Mouse (Mus musculus) liver, postnatal 0 days (tissue): ENCODE data around the gene Higd1b. TPM values are rescaled to one million over a fixed set of nuclear protein-coding genes. Genes with fewer than 3 reads are reported as not detected.

Source experiments
- ATAC-seq: fragments of 200-750 bp; cut with Nextera tagmentation; 2 replicates; pipeline ENCODE4 v1.8.0; 2017; ENCODE audit warnings: mild to moderate bottlenecking, moderate library complexity
- DNase-seq: peaks from one replicate; pipeline ENCODE4 v3.0.0-alpha.2; 2016
- H3K27ac ChIP-seq: fragments of 300-500 bp; sonication (generic); 2 replicates; pipeline ENCODE4 v1.5.1; 2014; ENCODE audit warnings: antibody characterized with exemption, moderate library complexity, mild to moderate bottlenecking, low read depth
- H3K27me3 ChIP-seq: fragments of 300-500 bp; sonication (generic); 2 replicates; pipeline ENCODE4 v1.6.1; 2014; ENCODE audit warnings: low read length, control low read depth, mixed read lengths; ENCODE audit not compliant: insufficient read depth
- H3K36me3 ChIP-seq: fragments of 300-500 bp; sonication (generic); replicated peaks from 2 replicates; pipeline ENCODE4 v1.6.1; 2014; ENCODE audit warnings: mild to moderate bottlenecking, control low read depth, low read length, moderate library complexity, mixed read lengths; ENCODE audit not compliant: insufficient read depth
- H3K4me1 ChIP-seq: fragments of 300-500 bp; sonication (generic); 2 replicates; pipeline ENCODE4 v1.6.1; 2014; ENCODE audit warnings: antibody characterized with exemption, mild to moderate bottlenecking, control low read depth; ENCODE audit not compliant: insufficient read depth
- H3K4me2 ChIP-seq: fragments of 300-500 bp; sonication (generic); 2 replicates; pipeline ENCODE4 v1.6.1; 2014; ENCODE audit warnings: low read depth, mild to moderate bottlenecking, low read length, moderate library complexity, mixed read lengths
- H3K4me3 ChIP-seq: fragments of 300-500 bp; sonication (generic); 2 replicates; pipeline ENCODE4 v1.5.1; 2014; ENCODE audit warnings: low read depth, low read length
- H3K9ac ChIP-seq: fragments of 300-500 bp; sonication (generic); replicated peaks from 2 replicates; pipeline ENCODE4 v1.6.1; 2014; ENCODE audit warnings: mild to moderate bottlenecking, moderate library complexity
- H3K9me3 ChIP-seq: fragments of 300-500 bp; sonication (generic); 2 replicates; pipeline ENCODE4 v1.6.1; 2016; ENCODE audit warnings: mild to moderate bottlenecking, control low read depth, low read length, mixed read lengths
- CTCF ChIP-seq: sonication (generic); IDR thresholded peaks from 2 replicates; pipeline ENCODE4 v1.5.1; 2016; ENCODE audit warnings: antibody characterized with exemption, low read depth
- EP300 ChIP-seq: IDR thresholded peaks from 2 replicates; pipeline ENCODE4 v1.6.1; 2016; ENCODE audit warnings: antibody characterized with exemption, low read depth, mild to moderate bottlenecking
- WGBS: fragments of 180-500 bp; shearing (Covaris S2); extraction: QIAGEN DNeasy Blood & Tissue Kit; methylation state at CpG from one replicate; pipeline ENCODE4 v1.1.7; 2014; ENCODE audit not compliant: insufficient replicate concordance; 5-methylcytosine and 5-hydroxymethylcytosine counted together
- polyA plus RNA-seq: library from polyadenylated mRNA; unstranded; fragments of >200 nt; fragmentation: Nextera tagmentation; extraction: Ambion mirVana; gene quantifications from 2 replicates; pipeline ENCODE4 v1.2.1, GENCODE M21; 2015

The Higd1b gene
- polyA plus RNA-seq, 1 experiment from 2014 or later = not detected

DNA sequence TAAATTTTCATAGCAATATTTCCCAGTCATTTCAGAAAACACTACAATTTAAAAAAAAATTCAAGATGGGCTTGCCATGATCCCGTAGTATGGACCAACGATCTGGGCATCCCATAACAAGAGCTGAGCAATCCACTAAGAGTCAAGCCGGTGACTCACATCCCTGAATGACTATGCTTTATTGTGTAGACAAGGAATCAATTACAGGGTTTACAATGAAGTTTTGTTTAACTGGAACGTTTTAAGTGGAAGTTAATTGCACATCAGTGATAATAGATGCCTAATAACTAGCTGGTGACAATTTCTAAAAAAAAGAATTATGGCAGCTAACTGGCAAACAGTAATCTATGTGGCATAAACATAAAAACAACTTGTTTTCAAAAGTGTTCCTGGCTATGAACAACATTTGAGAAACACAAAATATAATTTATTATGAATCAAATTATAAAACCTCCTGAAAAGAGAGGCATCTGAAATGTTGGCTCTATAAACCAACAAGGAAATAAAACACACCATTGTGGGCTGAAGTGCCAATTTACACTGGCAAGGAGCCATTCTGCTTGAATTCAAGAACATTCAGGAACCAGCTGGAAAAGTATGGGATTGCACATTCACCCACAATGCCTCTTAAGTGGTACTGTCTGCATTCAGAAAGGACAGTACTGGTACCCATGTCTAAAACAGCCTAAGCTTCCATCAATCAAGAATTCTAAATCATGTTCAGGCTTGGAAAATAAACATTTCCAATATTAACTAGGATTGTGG is 24.7 kb upstream of the Higd1b start:
- no peaks in the 10 kb centered on the region for H3K36me3 ChIP-seq
- H3K27me3 ChIP-seq = peaks cover 3% of the 10 kb centered on the region; the same call in 1 of the 2 replicates
- TF ChIP-seq CTCF = no peak
- TF ChIP-seq EP300 = no peak
- DNase-seq (no peak), ATAC-seq (no peak)
- 57% methylated on average over 4 of the region's 4 CpGs for WGBS
- H3K4me2 ChIP-seq = no peak overlapping the region
- no peaks in the 10 kb centered on the region for H3K9me3 ChIP-seq
- no peak overlapping the region for H3K27ac ChIP-seq
- no peak overlapping the region for H3K9ac ChIP-seq
- no peak overlapping the region for H3K4me3 ChIP-seq
- H3K4me1 ChIP-seq = no peaks in the 10 kb centered on the region

DNA sequence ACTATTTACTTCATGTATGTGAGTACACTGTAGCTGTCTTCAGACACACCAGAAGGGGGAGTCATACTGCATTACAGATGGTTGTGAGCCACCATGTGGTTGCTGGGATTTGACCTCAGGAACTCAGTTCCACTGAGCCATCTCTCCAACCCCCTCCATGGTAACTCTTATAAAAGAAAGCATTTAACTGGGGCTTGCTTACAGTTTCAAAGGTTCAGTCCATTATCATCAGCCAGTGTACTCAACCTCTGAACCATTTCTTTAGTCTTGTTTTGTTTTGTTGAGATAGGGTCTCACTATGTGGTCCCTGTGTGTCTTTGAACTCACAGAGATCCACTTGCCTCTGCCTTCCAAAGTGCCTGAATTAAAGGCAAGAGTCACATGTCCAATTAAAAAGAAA is 20.8 kb upstream of the Higd1b start:
- no peak overlapping the region for H3K9ac ChIP-seq
- DNase-seq = no peak
- H3K4me1 ChIP-seq = peaks cover 7% of the 10 kb centered on the region
- TF ChIP-seq CTCF (no peak), EP300 (no peak)
- no peaks in the 10 kb centered on the region for H3K36me3 ChIP-seq
- H3K9me3 ChIP-seq = no peaks in the 10 kb centered on the region
- H3K27me3 ChIP-seq = peaks cover 39% of the 10 kb centered on the region
- no peak for ATAC-seq
- no peak overlapping the region for H3K4me2 ChIP-seq
- H3K4me3 ChIP-seq = no peak overlapping the region
- no peak overlapping the region for H3K27ac ChIP-seq

DNA sequence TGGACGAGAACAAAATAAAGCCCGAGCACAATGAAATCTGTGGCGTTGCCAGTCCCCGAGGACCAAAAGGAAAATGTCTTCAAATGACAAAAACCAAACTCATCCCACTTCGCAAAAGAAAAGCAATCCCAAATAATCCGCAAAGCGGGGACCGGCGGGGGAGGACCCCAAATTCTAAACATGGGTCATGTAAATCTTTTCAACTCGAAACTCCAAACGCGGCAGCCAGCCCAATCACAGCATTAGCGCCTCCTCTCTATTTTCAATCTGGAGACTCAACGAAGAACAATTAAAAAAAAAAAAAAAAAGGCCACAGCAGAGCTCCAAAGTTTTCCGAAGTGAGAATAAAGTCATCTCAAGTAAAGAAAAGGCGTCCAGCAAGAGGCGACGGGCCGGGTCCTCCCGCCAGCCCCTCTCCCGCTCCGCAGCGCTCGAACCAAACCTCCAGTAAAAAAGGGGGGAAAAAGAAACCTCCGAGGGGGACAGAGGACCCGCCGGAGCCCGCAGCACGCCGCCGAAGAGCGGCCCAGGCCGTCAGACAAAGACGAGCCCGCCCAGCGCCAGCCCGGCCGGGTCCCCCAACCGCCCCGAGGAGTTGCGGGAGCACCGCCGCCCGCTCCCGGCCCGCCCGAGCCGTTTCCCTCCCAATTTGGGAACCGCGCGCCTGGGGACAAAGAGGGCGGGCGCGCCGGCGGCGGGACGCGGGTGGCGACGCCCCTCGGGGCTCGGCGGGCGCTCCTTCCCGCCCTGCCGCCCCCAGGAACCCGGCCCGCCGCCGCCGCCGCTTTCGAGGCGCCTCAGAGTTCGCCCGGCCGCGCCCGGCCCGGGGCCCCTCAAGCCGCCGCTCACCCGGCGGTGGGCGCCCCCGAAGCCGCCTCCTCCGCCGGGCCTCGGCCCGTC is 17.3 kb upstream of the Higd1b start:
- ATAC-seq (no peak), DNase-seq (peak; percentile 24)
- H3K9ac ChIP-seq = peak overlapping the region; percentile 31
- H3K27me3 ChIP-seq = peaks cover 61% of the 10 kb centered on the region
- H3K4me2 ChIP-seq = peak overlapping the region; percentile 70
- 0 out of 2 replicates have a peak overlapping the region, but pooled peaks have one; percentile 31 for H3K27ac ChIP-seq
- TF ChIP-seq EP300 (no peak), CTCF (no peak)
- peak overlapping the region; percentile 49 for H3K4me3 ChIP-seq
- H3K36me3 ChIP-seq = no peaks in the 10 kb centered on the region
- peaks cover 7% of the 10 kb centered on the region for H3K4me1 ChIP-seq
- WGBS = under 1% methylated on average over 40 of the region's 92 CpGs
- no peaks in the 10 kb centered on the region for H3K9me3 ChIP-seq

DNA sequence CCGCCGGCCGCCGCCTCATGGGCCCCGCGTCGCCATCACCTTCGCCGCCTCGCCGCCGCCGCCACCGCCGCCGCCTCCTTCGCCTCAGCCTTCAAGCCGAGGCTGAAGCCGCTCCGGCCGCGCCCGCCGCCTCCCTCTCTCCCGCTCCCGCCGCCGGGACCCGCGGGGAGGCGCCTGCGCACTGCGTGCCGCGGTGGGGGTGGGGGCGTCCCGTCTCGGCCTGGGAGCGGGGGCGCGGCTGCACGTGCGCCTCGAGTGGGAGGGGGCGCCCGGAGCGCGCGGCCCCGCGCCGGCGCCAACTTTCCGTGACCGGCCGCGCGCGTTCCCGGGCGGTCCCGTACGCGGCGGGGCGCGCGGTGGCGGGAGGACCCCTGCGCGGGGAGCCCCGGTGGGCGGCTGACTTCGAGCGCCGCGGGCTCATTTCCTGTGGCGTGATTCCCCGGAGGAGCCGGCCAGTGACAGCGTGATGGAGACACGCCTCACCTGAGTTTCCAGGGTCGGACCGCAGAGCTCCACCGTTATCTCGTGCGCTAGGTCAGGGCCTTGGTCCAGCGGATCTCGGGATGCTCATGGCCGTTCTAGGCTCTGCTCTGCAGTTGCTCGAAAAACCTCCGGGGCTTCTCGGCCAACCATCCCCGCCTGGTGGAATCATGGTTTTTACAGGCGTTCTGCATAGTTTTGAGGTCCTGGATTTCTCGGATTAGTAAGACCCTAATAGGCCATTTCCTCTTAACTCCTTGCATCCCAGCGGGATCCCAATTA is 16.4 kb upstream of the Higd1b start, which contains the start of gene Gjc1:
Gjc1 (minus strand) TSS at position 680 of the 762 bp plus-strand sequence.
- WGBS = 1% methylated on average over 61 of the region's 97 CpGs
- peaks cover 61% of the 10 kb centered on the region for H3K27me3 ChIP-seq
- peaks cover 7% of the 10 kb centered on the region for H3K4me1 ChIP-seq
- DNase-seq (peak; percentile 36), ATAC-seq (peak; percentile 23; the same call in 1 of the 2 replicates)
- peak within 1 kb of the TSS; percentile 31 for H3K9ac ChIP-seq
- H3K36me3 ChIP-seq = no peaks in the 10 kb centered on the region
- peak within 1 kb of the TSS; percentile 49 for H3K4me3 ChIP-seq
- no peaks in the 10 kb centered on the region for H3K9me3 ChIP-seq
- peak within 1 kb of the TSS; percentile 70 for H3K4me2 ChIP-seq
- TF ChIP-seq CTCF = no peak
- TF ChIP-seq EP300 = no peak
- 0 out of 2 replicates have a peak within 1 kb of the TSS, but pooled peaks have one; percentile 31 for H3K27ac ChIP-seq

DNA sequence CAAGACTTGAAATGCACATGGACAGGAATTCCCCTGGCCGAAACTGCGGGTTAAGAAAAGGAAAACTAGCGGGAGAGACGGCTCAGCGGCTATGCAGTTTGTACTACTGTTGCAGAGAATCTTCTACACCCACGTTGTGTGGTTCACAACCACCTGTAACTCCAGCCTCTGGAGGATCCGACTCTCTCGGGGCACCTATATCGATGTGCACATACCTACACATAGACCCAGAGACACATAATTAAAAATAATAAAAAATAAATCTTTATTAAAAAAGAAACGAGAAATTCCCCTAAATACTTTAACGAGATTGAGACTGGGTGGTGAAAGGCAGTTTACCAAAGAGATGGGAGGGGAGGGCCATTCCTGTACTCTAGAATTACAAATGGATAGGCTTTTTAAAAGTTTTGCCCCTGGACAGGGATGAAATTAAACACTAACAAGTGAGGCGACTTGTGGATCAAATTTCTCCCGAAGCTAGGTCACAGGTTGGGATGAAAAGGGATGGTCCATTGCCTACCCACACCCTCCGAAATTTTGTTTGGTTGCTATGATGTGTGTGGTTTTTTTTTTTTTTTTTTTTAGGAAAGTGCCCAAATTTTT is 15.8 kb upstream of the Higd1b start:
- Histone ChIP-seq H3K4me3 (peak overlapping the region; percentile 49; the same call in 1 of the 2 replicates), H3K9ac (no peak overlapping the region), H3K36me3 (no peaks in the 10 kb centered on the region), H3K4me1 (peaks cover 7% of the 10 kb centered on the region), H3K4me2 (no peak overlapping the region), H3K27me3 (peaks cover 61% of the 10 kb centered on the region), H3K9me3 (no peaks in the 10 kb centered on the region), H3K27ac (no peak overlapping the region)
- ATAC-seq (no peak), DNase-seq (no peak)
- TF ChIP-seq CTCF = no peak
- no peak for TF ChIP-seq EP300
- 9% methylated on average over 14 of the region's 14 CpGs for whole genome bisulfite sequencing
